Mouse (Mus musculus) liver, embryonic 14.5 days (tissue): ENCODE measurements at regions not wholly inside any gene's neighbourhood (a gene's known extent, or its start where the extent isn't known, plus 50 kb on each side); places are given as distances from the start of the nearest gene placed in this dataset.

Source experiments
- CTCF ChIP-seq: IDR thresholded peaks from 2 replicates; pipeline ENCODE4 v1.5.1; 2016; ENCODE audit warnings: antibody characterized with exemption, low read depth, control low read depth
- EP300 ChIP-seq: IDR thresholded peaks from 2 replicates; pipeline ENCODE4 v1.6.1; 2016; ENCODE audit warnings: antibody characterized with exemption, low read depth

DNA sequence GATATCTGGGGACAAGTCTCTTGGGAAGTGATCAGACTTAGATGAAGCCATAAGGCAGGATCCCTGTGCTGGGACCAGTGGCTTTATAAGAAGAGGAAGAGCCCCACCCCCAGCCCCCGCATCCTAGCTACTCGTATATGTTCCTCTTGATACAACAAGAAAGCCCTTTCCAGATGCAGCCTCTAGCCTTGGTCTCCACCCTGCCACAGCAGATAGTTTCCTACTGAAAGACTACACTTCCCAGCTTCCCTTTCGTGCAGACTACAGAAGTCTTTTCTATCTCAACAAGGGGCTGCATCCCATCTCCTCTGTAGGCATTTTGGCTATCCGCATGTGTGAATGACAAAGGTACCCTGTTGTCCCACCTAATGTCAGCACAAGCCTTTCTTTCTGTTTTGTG lies 119.8 kb upstream of the Klf3 start:
- TF ChIP-seq CTCF (no peak), EP300 (no peak)
